Mouse (Mus musculus) mature B cell (primary cell): ENCODE results near the gene Gla.

Experiments
- in situ Hi-C: fragments of 300-500 bp; cut with MboI; formaldehyde crosslinking; loops from 2 replicates; pipeline ENCODE4 v1.14.3; 2019

Gla gene

GRCm38 (mm10) chrX:134600659-134601379, at the start of gene Gla, which contains the start of gene Hnrnph2:
Gene Gla (minus strand): TSS chrX:134601125.
Gene Hnrnph2 (plus strand): TSS chrX:134601179.
- in situ Hi-C loops = no loop called here

DNA sequence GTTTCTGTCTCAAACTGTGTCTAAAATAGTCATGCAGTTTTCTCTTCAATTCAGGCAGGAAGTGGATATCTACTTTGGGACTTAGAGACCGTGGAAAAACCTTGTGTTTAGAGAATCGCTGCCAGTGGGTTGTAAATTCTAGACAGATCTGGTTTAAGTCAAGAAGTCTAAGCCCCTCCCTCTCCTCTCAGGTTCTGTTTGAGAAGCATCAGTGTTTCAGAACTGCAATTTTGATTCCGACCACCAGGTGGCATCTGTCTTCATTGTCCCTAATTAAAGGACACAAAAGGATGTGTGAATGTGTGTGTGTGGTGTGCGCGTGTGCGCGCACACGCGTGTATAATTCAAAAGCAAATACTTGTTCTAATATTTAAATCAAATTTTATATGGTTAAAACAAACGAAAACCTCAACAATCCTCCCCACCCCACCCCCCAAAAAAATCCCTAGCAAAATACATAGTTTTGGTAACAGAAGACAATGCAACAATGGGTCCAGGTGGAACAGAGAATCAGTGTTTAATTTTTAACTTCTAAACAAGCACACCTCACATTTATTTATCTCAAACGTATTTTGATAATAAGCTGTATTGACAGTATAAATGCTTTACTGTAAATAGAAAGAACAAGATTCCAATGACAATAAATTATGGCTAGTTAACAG, 47.2 kb upstream of the Gla start:
- in situ Hi-C loops = no loop called here

DNA sequence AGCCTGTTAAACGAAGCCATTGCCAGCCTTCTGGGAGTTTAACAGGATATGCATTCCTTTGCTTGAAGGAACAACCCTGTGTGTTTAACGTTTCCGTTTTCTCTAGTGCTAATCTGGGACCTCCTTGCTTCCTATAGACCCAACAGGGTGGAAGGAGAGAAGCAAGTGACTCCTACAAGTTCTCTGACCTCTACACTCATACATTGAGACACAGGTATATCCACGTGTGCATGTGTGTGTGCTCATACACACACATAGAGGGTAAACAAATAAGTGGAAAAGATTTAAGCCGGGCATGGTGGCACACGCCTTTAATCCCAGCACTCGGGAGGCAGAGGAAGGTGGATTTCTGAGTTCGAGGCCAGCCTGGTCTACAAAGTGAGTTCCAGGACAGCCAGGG, 46.5 kb upstream of the Gla start:
- in situ Hi-C loops = no loop called here

GRCm38 (mm10) chrX:134646338-134646737, 45.4 kb upstream of the Gla start:
- in situ Hi-C loops = no loop called here

- in situ Hi-C loops = no loop called here
Observed at GRCm38 (mm10) chrX:134641000-134641760, 40.3 kb upstream of the Gla start.

DNA sequence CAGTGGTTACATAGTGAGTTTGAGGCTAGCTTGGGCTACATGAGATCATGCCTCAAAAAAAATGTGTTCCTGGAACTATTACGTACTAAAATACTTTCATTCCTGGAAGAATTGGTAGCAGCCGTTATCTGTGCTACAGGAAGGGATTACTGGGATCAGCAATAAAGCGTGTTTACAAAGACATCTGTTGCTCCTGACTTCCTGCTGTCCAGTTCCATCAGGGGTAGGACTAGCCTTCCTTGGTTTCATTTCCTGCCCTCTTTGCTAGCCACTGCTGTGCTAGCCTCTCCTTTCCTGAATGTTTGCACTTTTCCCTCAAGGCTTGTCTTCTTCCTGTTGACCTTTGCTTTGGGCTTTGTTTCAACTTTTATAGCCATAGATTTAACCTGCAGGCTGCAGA, 34.9 kb upstream of the Gla start:
- in situ Hi-C loops = no loop called here

DNA sequence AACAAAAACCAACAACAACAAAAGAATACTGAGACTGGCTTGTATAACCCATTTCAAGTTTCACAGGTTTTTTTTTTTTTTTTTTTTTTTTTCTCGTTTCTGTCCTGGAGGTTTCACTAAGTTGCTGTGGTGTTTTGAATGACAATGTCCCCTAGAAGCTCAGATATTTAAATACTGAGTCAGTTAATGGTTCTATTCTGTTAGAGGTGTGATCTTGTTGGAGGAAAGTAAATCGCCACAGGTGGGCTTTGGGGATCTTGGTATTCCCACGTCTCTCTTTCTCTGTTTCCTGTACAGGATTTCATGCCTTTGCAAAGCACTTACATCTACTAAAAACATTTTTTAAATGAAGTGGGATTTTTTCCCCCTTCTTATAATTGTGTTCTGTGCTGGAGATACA, 34.2 kb upstream of the Gla start:
- in situ Hi-C loops = no loop called here

DNA sequence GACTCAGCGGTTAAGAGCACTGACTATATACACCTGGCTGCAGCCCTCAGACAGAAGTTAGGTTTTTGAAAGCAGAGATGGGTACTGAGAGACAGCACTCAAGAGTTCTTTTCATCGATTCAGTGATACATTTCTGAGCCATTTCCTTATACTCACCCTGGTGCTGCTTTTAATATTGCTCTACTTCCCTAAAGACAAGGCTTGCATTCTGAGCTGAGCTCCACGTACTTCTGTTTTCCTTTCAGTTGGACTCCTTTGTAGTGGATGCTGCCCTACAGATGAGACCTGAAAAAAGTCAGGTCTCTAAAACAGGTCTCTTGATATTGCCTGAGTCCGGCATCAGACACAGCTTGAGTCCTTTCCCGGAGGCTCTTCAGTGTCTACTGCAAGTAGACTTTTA, 31.8 kb upstream of the Gla start:
- in situ Hi-C loops = no loop called here

DNA sequence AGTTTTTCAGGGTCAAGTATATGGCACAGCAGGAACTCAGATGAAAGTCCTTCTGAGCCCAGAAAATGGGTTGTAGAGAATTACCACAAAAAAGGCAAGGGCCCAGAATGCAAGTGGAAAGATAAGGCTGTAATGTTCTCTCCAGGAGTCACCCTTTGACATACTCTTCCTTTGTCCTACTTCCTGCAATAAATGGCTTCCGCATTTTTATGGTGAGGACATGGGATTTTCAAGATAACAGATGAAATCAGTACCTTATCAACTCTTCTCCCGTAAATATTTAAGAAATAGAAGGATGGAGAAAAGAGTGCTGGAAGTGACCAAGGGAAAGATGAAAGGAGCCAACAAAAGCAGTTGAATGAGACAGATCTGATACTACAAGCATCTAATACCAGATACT, 27.3 kb upstream of the Gla start:
- in situ Hi-C loops = no loop called here

- in situ Hi-C loops = no loop called here
Observed at GRCm38 (mm10) chrX:134623350-134623749, 22.4 kb upstream of the Gla start.

DNA sequence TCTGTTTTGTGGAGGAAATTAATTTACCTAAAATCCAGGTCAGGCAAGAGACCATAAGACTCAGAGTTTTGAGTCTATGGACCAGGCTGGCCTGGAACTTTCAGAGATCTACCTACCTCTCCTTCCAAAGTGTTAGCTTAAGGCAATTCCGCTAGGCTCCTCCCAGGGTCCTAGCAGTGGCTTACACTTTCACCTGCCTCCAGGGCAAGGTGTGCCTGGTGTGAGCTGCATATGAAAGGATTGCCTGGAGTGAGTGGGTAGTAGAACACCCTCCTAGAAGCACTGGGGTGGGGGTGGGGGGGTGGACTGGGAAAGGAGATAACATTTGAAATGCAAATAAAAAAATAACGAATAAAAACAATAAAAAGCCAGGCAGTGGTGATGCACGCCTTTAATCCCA, 20.8 kb upstream of the Gla start:
- in situ Hi-C loops = no loop called here

GRCm38 (mm10) chrX:134620254-134620865, 19.4 kb upstream of the Gla start:
- in situ Hi-C loops = no loop called here

GRCm38 (mm10) chrX:134619695-134620094, 18.8 kb upstream of the Gla start:
- in situ Hi-C loops = no loop called here

DNA sequence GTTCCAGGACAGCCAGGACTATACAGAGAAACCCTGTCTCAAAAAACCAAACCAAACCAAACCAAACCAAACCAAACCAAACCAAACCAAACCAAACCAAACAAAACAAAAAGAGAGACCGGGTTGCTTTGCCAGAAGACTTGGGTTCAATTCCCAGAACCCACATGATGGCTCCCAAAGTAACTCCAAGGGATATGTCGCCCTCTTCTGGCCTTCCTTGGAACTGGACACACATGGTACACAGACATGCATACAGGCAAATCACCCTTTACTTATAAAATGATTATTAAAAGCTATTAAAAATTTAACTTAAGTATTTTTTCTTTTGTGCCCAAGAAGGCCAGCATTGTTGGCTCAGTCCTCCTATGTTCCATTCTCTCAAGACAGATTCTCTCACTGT, 13.4 kb upstream of the Gla start:
- in situ Hi-C loops = no loop called here

GRCm38 (mm10) chrX:134612285-134612959, 11.5 kb upstream of the Gla start:
- in situ Hi-C loops = no loop called here

- in situ Hi-C loops = no loop called here
Observed at GRCm38 (mm10) chrX:134610984-134611383, 10.1 kb upstream of the Gla start.

- in situ Hi-C loops = loop anchor here (5.0 kb wide), 1 partner anchor 52 kb away; no protein-coding TSS in a partner anchor
Observed at GRCm38 (mm10) chrX:134609472-134609871, 8.5 kb upstream of the Gla start.

- in situ Hi-C loops = no loop called here
Observed at GRCm38 (mm10) chrX:134601380-134602120, 625 bp upstream of the Gla start.

DNA sequence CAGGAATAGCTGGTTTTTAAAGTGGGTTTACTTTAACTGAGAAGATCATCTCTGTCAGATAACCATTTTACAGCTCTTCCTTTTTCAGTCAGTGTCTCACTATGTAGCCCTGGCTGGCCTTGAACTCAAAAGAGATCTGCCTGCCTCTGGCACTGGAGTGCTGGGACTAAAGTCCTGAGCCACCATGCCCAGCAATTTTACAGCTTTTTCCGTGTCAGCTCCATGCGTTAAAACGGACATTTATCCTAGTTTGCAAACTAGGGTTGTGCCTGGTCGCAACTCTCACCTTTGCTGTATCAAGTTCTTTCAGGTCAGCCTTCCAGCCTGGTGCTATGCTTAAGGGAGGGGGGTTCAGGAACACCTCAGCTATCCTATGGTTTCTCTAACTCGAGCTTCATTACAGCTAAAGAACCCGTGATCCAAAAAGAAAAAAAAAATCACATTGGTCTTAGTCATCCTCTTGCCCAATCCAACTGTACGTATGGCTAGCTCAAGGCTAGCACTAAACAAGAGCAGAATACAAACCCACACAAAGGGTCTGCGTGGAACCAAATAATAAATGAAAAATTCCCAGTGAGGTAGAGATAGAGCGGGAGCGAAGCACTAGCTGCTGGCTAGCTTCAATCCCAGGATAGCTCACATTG, 881 bp downstream of the Gla start:
- in situ Hi-C loops = no loop called here

- in situ Hi-C loops = no loop called here
Observed at GRCm38 (mm10) chrX:134589836-134590235, 11.1 kb downstream of the Gla start.

- in situ Hi-C loops = no loop called here
Observed at GRCm38 (mm10) chrX:134588997-134589396, 11.9 kb downstream of the Gla start.
